Mouse (Mus musculus) heart, postnatal 14 days (tissue): ENCODE data around the gene Ak8. TPM values are rescaled to one million over a fixed set of nuclear protein-coding genes. Genes with fewer than 3 reads are reported as not detected.

Experiments used
- DNase-seq, 2 experiments: peaks; one replicate each; pipeline ENCODE4 v3.0.0; 2021 to 2022
- intact Hi-C: fragments of 180-260 bp; cut with DNase I; formaldehyde crosslinking; loops from one replicate; pipeline ENCODE4 v1.15.1; 2025
- total RNA-seq, 2 experiments: library from RNA; stranded (reverse); gene quantifications; 2 replicates each; pipeline ENCODE4 v1.2.3; 2021

Ak8 gene
- total RNA-seq, 2 experiments from 2014 or later = 0.24 TPM; not detected in 1

GRCm38 (mm10) chr2:28787067-28787619 is 87.2 kb downstream of the Ak8 start:
- DNase-seq = no peak
- intact Hi-C loops = no loop called here

GRCm38 (mm10) chr2:28792931-28793610 is 93.1 kb downstream of the Ak8 start:
- intact Hi-C loops = no loop called here

GRCm38 (mm10) chr2:28794623-28795022 is 94.7 kb downstream of the Ak8 start:
- intact Hi-C loops = no loop called here
- DNase-seq = no peak

More at GRCm38 (mm10) chr2:28792931-28793610, 93.1 kb downstream of the Ak8 start:
- DNase-seq = peak; percentile 17 to 21

- DNase-seq = no peak
- intact Hi-C loops = no loop called here
These were observed 96.3 kb downstream of the Ak8 start for GRCm38 (mm10) chr2:28796298-28796697.

- intact Hi-C loops = no loop called here
- no peak for DNase-seq
These were observed 97.6 kb downstream of the Ak8 start for GRCm38 (mm10) chr2:28797490-28798106.

- intact Hi-C loops = no loop called here
- no peak for DNase-seq
These were observed 98.4 kb downstream of the Ak8 start for GRCm38 (mm10) chr2:28798390-28798789.

- no peak for DNase-seq
These were observed 99.6 kb downstream of the Ak8 start for GRCm38 (mm10) chr2:28799575-28799974.

GRCm38 (mm10) chr2:28803406-28803805 is 103.4 kb downstream of the Ak8 start:
- intact Hi-C loops = no loop called here
- no peak for DNase-seq

More at GRCm38 (mm10) chr2:28799575-28799974, 99.6 kb downstream of the Ak8 start:
- intact Hi-C loops = no loop called here

- intact Hi-C loops = no loop called here
- DNase-seq = no peak
These were observed 108.9 kb downstream of the Ak8 start for GRCm38 (mm10) chr2:28808841-28809240.

GRCm38 (mm10) chr2:28810260-28811013 is 110.5 kb downstream of the Ak8 start:
- intact Hi-C loops = no loop called here
- DNase-seq = no peak

- DNase-seq = no peak
- intact Hi-C loops = no loop called here
These were observed 118.9 kb downstream of the Ak8 start for GRCm38 (mm10) chr2:28818866-28819265.

GRCm38 (mm10) chr2:28829265-28829664 is 129.3 kb downstream of the Ak8 start:
- intact Hi-C loops = no loop called here
- no peak for DNase-seq

- DNase-seq = peak in 1 of 2 experiments; percentile 13
- intact Hi-C loops = loop anchor here (5.0 kb wide), 1 partner anchor 134 kb away; the partner anchor contains the start of gene Ak8
These were observed 136.4 kb downstream of the Ak8 start for GRCm38 (mm10) chr2:28836181-28836940.

GRCm38 (mm10) chr2:28839501-28840221 is 139.7 kb downstream of the Ak8 start:
- DNase-seq = peak in 1 of 2 experiments; percentile 6
- intact Hi-C loops = loop anchor here (2.0 to 5.0 kb wide), 3 partner anchors 85 to 218 kb away; partner anchors contain the start of genes Ak8 and Cfap77

GRCm38 (mm10) chr2:28840222-28840951 is 140.4 kb downstream of the Ak8 start, which contains the start of the genes Gtf3c4 and Ddx31:
Gtf3c4 (minus strand) TSS chr2:28840360.
Ddx31 (plus strand) TSS chr2:28840406.
- intact Hi-C loops = loop anchor here (2.0 to 5.0 kb wide), 2 partner anchors 86 to 217 kb away; partner anchors contain the start of gene Cfap77
- DNase-seq = peak; percentile 96

- intact Hi-C loops = loop anchor here (5.0 kb wide), 1 partner anchor 215 kb away; the partner anchor contains the start of gene Cfap77
These were observed 142.1 kb downstream of the Ak8 start for GRCm38 (mm10) chr2:28842042-28842441.

GRCm38 (mm10) chr2:28848879-28849278 is 148.9 kb downstream of the Ak8 start:
- intact Hi-C loops = no loop called here
- no peak for DNase-seq

More at GRCm38 (mm10) chr2:28842042-28842441, 142.1 kb downstream of the Ak8 start:
- DNase-seq = no peak

- intact Hi-C loops = no loop called here
- DNase-seq = no peak
These were observed 152.6 kb downstream of the Ak8 start for GRCm38 (mm10) chr2:28852594-28852993.
